Mouse (Mus musculus) left cerebral cortex, adult 18-20 months (tissue): Measurements from ENCODE around the gene Inafm1. TPM values are rescaled to one million over a fixed set of nuclear protein-coding genes. Genes with fewer than 3 reads are reported as not detected.
A peak's percentile ranks its signal among the peaks of the same experiment; 100 is the strongest.
"Not testable (repeated sequence)": the region's sequence is repeated elsewhere in the genome, so short reads cannot be mapped to it uniquely, and the experiment has no call there.

Experiments used
- DNase-seq, 2 experiments: peaks; one replicate each; pipeline ENCODE4 v3.0.0; 2021 to 2022; ENCODE audit warnings: low spot score in 2 of 2, mixed read lengths in 1 of 2
- total RNA-seq, 2 experiments: library from RNA; stranded (reverse); gene quantifications; 2 replicates each; pipeline ENCODE4 v1.2.3; 2021

Inafm1 gene
- total RNA-seq, 2 experiments from 2014 or later, result 38.0 to 39.7 TPM

GRCm38 (mm10) chr7:16298927-16299326 is 25.5 kb upstream of the Inafm1 start:
- no peak for DNase-seq

GRCm38 (mm10) chr7:16297616-16298015 is 24.2 kb upstream of the Inafm1 start:
- no peak for DNase-seq

- peak; percentile 69 to 75 for DNase-seq
These were observed 23.5 kb upstream of the Inafm1 start for GRCm38 (mm10) chr7:16296766-16297390.

GRCm38 (mm10) chr7:16296146-16296545 is 22.7 kb upstream of the Inafm1 start:
- no peak for DNase-seq

- DNase-seq, result peak; percentile 70 to 88
These were observed 22.0 kb upstream of the Inafm1 start for GRCm38 (mm10) chr7:16295321-16295900.

- peak; percentile 96 to 98 for DNase-seq
These were observed 21.4 kb upstream of the Inafm1 start for GRCm38 (mm10) chr7:16294837-16295236.

- no peak for DNase-seq
These were observed 20.9 kb upstream of the Inafm1 start for GRCm38 (mm10) chr7:16294346-16294745.

- DNase-seq, result no peak
These were observed 14.4 kb upstream of the Inafm1 start for GRCm38 (mm10) chr7:16287791-16288190.

GRCm38 (mm10) chr7:16287016-16287415 is 13.6 kb upstream of the Inafm1 start:
- no peak for DNase-seq

- peak; percentile 99 for DNase-seq
These were observed 12.9 kb upstream of the Inafm1 start, which contains the start of gene Ccdc9 for GRCm38 (mm10) chr7:16286026-16286961. TSS of gene Ccdc9 (minus strand) at chr7:16286795.

GRCm38 (mm10) chr7:16285450-16286025 is 12.1 kb upstream of the Inafm1 start:
- DNase-seq, result no peak

GRCm38 (mm10) chr7:16284904-16285303 is 11.5 kb upstream of the Inafm1 start:
- no peak for DNase-seq

GRCm38 (mm10) chr7:16284001-16284400 is 10.6 kb upstream of the Inafm1 start:
- DNase-seq, result no peak

- no peak for DNase-seq
These were observed 8.9 kb upstream of the Inafm1 start for GRCm38 (mm10) chr7:16282334-16282733.

- DNase-seq, result no peak
These were observed 7.3 kb upstream of the Inafm1 start for GRCm38 (mm10) chr7:16280721-16281120.

- DNase-seq, result no peak
These were observed 1.8 kb upstream of the Inafm1 start for GRCm38 (mm10) chr7:16274922-16275890.

GRCm38 (mm10) chr7:16273766-16274140 is 336 bp upstream of the Inafm1 start:
- peak; percentile 52 to 68 for DNase-seq

GRCm38 (mm10) chr7:16272681-16273080 is 736 bp downstream of the Inafm1 start:
- DNase-seq, result peak; percentile 69 to 79

- DNase-seq, result no peak
These were observed 2.3 kb downstream of the Inafm1 start for GRCm38 (mm10) chr7:16271139-16271538.

GRCm38 (mm10) chr7:16266593-16266992 is 6.8 kb downstream of the Inafm1 start:
- DNase-seq, result not testable (repeated sequence)
